Mouse (Mus musculus) C2C12 (cell line): ENCODE results near the gene F2rl3. TPM values are rescaled to one million over a fixed set of nuclear protein-coding genes. Genes with fewer than 3 reads are reported as not detected.

ENCODE experiments used
- H3K27me3 ChIP-seq: one replicate; pipeline ENCODE4 v1.6.1; 2011; ENCODE audit not compliant: control insufficient read depth, insufficient read depth, insufficient read length
- H3K36me3 ChIP-seq: one replicate; pipeline ENCODE4 v1.6.1; 2011; ENCODE audit not compliant: control insufficient read depth, insufficient read depth
- H3K4me3 ChIP-seq: one replicate; pipeline ENCODE4 v1.5.1; 2011; ENCODE audit warnings: mild to moderate bottlenecking, control low read depth; ENCODE audit not compliant: poor library complexity, insufficient read depth, severe bottlenecking
- H3K79me2 ChIP-seq: one replicate; pipeline ENCODE4 v1.6.1; 2011; ENCODE audit not compliant: control insufficient read depth, insufficient read depth
- H3K79me3 ChIP-seq: one replicate; pipeline ENCODE4 v1.6.1; 2011; ENCODE audit warnings: low read depth, control low read depth
- H3ac ChIP-seq: one replicate; pipeline ENCODE3; 2011; ENCODE audit warnings: low read depth; ENCODE audit not compliant: control insufficient read depth, insufficient read length
- CEBPB ChIP-seq: IDR thresholded peaks from one replicate; pipeline ENCODE4 v1.6.1; 2011; ENCODE audit warnings: low read depth, mild to moderate bottlenecking, control low read depth, moderate library complexity
- CTCF ChIP-seq: IDR thresholded peaks from one replicate; pipeline ENCODE4 v1.5.1; 2011; ENCODE audit not compliant: control insufficient read depth, insufficient read depth, insufficient read length
- FOSL1 ChIP-seq: IDR thresholded peaks from one replicate; pipeline ENCODE4 v1.8.0; 2011; ENCODE audit warnings: mild to moderate bottlenecking, low read length; ENCODE audit not compliant: poor library complexity, insufficient read depth, severe bottlenecking
- MAX ChIP-seq: IDR thresholded peaks from one replicate; pipeline ENCODE4 v1.6.1; 2011; ENCODE audit warnings: mild to moderate bottlenecking, control low read depth
- MYOD1 ChIP-seq: IDR thresholded peaks from one replicate; pipeline ENCODE4 v1.6.1; 2011; ENCODE audit warnings: low read depth; ENCODE audit not compliant: control insufficient read depth, insufficient read length
- MYOG ChIP-seq: IDR thresholded peaks from one replicate; pipeline ENCODE4 v1.6.1; 2011; ENCODE audit not compliant: control insufficient read depth, insufficient read length; ENCODE audit errors: extremely low read depth
- USF1 ChIP-seq: IDR thresholded peaks from one replicate; pipeline ENCODE4 v1.6.1; 2011; ENCODE audit warnings: low read depth, mild to moderate bottlenecking, control low read depth, moderate library complexity
- polyA plus RNA-seq: library from polyadenylated mRNA; unstranded; fragments of >200 nt; fragmentation: generic; extraction: Trizol; gene quantifications from one replicate; pipeline ENCODE4 v1.2.1, GENCODE M21; 2012; ENCODE audit warnings: missing spikeins

The F2rl3 gene
- polyA plus RNA-seq, 1 experiment, result 0.53 TPM

GRCm38 (mm10) chr8:72756771-72757390 is 4.8 kb upstream of the F2rl3 start:
- no peak overlapping the region for H3K4me3 ChIP-seq
- H3K79me2 ChIP-seq, result no peaks in the 10 kb centered on the region
- TF ChIP-seq FOSL1 (no peak), MYOD1 (no peak), MYOG (no peak), CTCF (no peak), CEBPB (no peak), MAX (no peak)
- H3K27me3 ChIP-seq, result no peaks in the 10 kb centered on the region
- peaks cover 38% of the 10 kb centered on the region for H3K36me3 ChIP-seq
- no peaks in the 10 kb centered on the region for H3K79me3 ChIP-seq
- no peak overlapping the region for H3ac ChIP-seq

- H3K79me2 ChIP-seq, result no peaks in the 10 kb centered on the region
- H3K79me3 ChIP-seq, result no peaks in the 10 kb centered on the region
- TF ChIP-seq CTCF (no peak), MYOG (no peak), FOSL1 (no peak), CEBPB (no peak), MYOD1 (no peak), USF1 (no peak), MAX (no peak)
- no peaks in the 10 kb centered on the region for H3K27me3 ChIP-seq
- H3K4me3 ChIP-seq, result no peak overlapping the region
- peaks cover 37% of the 10 kb centered on the region for H3K36me3 ChIP-seq
- no peak overlapping the region for H3ac ChIP-seq
Observed at GRCm38 (mm10) chr8:72757426-72758195, 4.1 kb upstream of the F2rl3 start.

- TF ChIP-seq MAX, result no peak
- TF ChIP-seq MYOD1, result no peak
- TF ChIP-seq FOSL1, result no peak
- no peak for TF ChIP-seq USF1
- TF ChIP-seq CTCF, result no peak
- TF ChIP-seq CEBPB, result no peak
- TF ChIP-seq MYOG, result no peak
- Histone ChIP-seq H3K4me3 (no peak overlapping the region), H3K36me3 (peaks cover 31% of the 10 kb centered on the region), H3K79me3 (no peaks in the 10 kb centered on the region), H3ac (no peak overlapping the region), H3K27me3 (no peaks in the 10 kb centered on the region), H3K79me2 (no peaks in the 10 kb centered on the region)
Observed at GRCm38 (mm10) chr8:72758310-72758709, 3.4 kb upstream of the F2rl3 start.

- Histone ChIP-seq H3K79me2 (no peaks in the 10 kb centered on the region), H3K79me3 (no peaks in the 10 kb centered on the region), H3K27me3 (no peaks in the 10 kb centered on the region), H3K36me3 (peaks cover 17% of the 10 kb centered on the region), H3K4me3 (no peak overlapping the region), H3ac (no peak overlapping the region)
- TF ChIP-seq CTCF, result no peak
- no peak for TF ChIP-seq USF1
- no peak for TF ChIP-seq MYOD1
- no peak for TF ChIP-seq MYOG
- no peak for TF ChIP-seq FOSL1
Observed at GRCm38 (mm10) chr8:72760216-72760615, 1.5 kb upstream of the F2rl3 start.

- H3K79me2 ChIP-seq, result no peaks in the 10 kb centered on the region
- H3K79me3 ChIP-seq, result no peaks in the 10 kb centered on the region
- TF ChIP-seq FOSL1, result no peak
- no peak for TF ChIP-seq USF1
- no peak for TF ChIP-seq MYOG
- no peak for TF ChIP-seq CEBPB
- no peak for TF ChIP-seq MYOD1
- TF ChIP-seq MAX, result no peak
- H3ac ChIP-seq, result no peak overlapping the region
- H3K27me3 ChIP-seq, result no peaks in the 10 kb centered on the region
- H3K36me3 ChIP-seq, result peaks cover 8% of the 10 kb centered on the region
- H3K4me3 ChIP-seq, result no peak overlapping the region
Observed at GRCm38 (mm10) chr8:72762306-72762705, 626 bp downstream of the F2rl3 start.

- TF ChIP-seq MAX (no peak), CEBPB (no peak), MYOG (no peak), MYOD1 (no peak), FOSL1 (no peak), CTCF (no peak), USF1 (no peak)
- H3K79me3 ChIP-seq, result no peaks in the 10 kb centered on the region
Observed at GRCm38 (mm10) chr8:72765696-72766095, 4.0 kb downstream of the F2rl3 start.

More at GRCm38 (mm10) chr8:72765696-72766095, 4.0 kb downstream of the F2rl3 start:
- no peak overlapping the region for H3ac ChIP-seq
- no peaks in the 10 kb centered on the region for H3K36me3 ChIP-seq
- H3K27me3 ChIP-seq, result no peaks in the 10 kb centered on the region
- no peaks in the 10 kb centered on the region for H3K79me2 ChIP-seq
- no peak overlapping the region for H3K4me3 ChIP-seq
